Mouse (Mus musculus) lung, adult 10 weeks (tissue): ENCODE measurements around the gene Tsga10ip. TPM values are rescaled to one million over a fixed set of nuclear protein-coding genes. Genes with fewer than 3 reads are reported as not detected.

Experiments
- polyA plus RNA-seq: library from polyadenylated mRNA; stranded (reverse); fragments of 350-450 nt; fragmentation: Illumina TruSeq; extraction: RNeasy Lipid Tissue Mini Kit (QIAGEN cat#74804); gene quantifications from one replicate; pipeline ENCODE4 v1.2.3, GENCODE M21; 2014; ENCODE audit warnings: low read depth, low replicate concordance; ENCODE audit not compliant: insufficient read depth

Tsga10ip gene
- polyA plus RNA-seq: not detected

GRCm38 (mm10) chr19:5402293-5402692 lies at the start of gene Tsga10ip:
Tsga10ip (minus strand) TSS chr19:5402526.

GRCm38 (mm10) chr19:5447515-5448353 lies 45.4 kb upstream of the Tsga10ip start, which contains the start of gene Fosl1:
Fosl1 (plus strand) TSS chr19:5447547.

DNA sequence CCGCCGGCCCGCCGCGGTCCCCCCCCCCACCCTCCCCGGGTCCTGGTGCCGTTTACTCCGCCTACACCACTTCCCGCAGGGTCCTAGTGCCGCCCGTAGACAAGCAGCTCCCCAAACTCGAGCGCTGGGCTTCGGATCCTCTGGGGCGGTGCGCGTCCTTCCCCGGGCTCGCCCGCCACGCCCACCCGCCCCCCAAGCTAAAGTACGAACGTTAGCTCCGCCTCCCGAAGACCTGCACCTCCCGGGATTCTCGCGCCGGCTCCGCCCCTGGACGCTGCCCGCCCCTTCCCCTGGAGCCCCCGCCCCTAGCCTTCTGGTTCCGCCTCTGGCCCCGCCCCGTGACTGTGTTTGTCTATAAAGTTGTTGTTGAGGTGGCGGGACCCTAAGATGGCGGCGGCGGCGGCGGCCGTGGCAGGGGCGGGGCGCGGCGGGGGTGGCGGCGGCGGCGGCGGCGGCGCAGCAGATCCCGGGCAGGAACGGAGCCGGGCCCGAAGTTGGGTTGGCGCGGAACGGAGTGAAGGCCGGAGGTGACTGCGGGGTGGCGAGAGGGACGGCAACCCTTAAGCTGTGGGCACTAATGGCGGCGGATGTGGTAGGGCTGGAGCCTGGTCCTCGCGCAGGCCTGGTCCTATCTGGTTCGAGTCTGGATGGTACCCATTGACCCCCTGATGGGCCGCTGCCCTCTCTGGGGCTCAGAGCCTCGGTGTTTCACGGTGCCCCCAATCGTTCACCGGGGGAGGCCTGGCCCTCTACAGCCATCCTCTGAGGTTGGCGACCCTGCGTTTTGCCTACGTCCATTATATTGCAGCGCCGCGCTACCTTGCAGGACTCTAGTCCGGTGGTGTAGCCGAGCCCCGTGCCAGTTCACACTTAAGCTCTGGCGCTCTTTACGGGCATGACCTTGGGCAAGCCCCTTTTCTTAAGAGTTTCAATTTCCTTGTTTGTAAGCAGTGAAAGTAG lies 22.7 kb upstream of the Tsga10ip start, which contains the start of the genes Drap1 and AI837181:
Gene Drap1 (minus strand): TSS at position 198 of the 960 bp plus-strand sequence.
Gene AI837181 (plus strand): TSS at position 363 of the 960 bp plus-strand sequence.

DNA sequence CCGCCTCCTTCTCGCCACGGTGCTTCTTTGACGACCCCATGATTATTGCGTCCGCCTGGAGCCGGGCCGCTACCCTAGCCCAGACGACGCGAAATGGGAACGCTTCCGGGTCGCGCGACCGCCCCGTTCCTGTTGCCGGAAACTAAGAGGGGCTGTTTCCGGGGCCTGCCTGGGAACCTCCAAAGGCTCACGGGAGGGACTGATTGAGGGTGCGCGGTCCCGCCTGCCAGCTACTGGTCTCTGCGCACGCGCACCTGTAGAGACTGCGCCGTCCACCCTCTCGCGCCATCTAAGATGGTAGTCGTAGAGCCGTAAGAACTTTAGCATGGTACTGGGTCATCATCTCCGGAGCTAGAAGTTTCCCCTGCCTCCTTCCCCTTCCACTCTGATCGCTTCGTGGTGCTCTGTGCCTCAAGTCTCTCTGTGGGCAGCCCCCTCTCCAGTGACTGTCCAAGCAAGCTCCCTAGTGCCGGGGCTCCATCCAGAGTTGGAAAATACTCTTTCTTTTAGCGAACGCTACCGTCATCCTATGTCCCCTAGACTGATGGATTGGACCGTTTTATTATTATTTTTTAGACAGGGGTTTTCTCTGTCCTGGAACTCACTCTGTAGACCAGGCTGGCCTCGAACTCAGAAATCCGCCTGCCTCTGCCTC lies 13.6 kb downstream of the Tsga10ip start, which contains the start of gene Sart1:
Gene Sart1 (minus strand): TSS at position 116 of the 655 bp plus-strand sequence.

DNA sequence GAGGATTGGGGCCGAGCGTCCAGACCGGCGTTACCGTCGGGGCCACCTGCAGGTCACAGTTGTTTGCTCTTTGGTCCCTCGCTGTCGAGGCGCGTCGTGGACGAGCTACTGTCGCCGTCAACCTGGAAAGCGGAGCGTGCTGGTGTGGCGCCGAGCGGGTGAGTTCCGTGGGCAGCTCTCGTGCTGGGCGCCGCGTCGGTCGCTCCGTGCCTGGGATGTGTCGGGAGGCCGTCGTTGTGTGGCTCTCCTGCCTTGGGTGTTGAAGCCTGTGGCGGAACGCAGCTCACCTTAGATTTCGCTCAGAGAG lies 35.3 kb downstream of the Tsga10ip start, which contains the start of gene Banf1:
Gene Banf1 (minus strand): TSS at position 116 of the 307 bp plus-strand sequence.

GRCm38 (mm10) chr19:5366175-5367052 lies 35.9 kb downstream of the Tsga10ip start, which contains the start of gene Eif1ad:
Eif1ad (plus strand) TSS chr19:5366741.

DNA sequence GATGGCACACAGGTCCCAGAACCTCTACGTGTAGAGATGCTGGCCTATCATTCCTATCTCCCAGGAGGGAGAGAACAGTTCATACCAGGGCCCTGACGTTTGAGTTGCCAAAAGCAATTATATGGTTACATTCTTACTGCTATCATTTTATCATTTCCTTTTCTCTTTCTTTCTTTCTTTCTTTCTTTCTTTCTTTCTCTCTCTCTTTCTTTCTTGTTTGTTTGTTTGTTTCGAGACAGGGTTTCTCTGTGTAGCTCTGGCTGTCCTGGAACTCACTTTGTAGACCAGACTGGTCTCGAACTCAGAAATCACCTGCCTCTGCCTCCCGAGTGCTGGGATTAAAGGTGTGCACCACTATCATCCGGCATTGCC lies 52.8 kb downstream of the Tsga10ip start, which contains the start of gene Cst6:
Gene Cst6 (minus strand): TSS at position 73 of the 372 bp plus-strand sequence.

Other genes starting within 250 kb of the Tsga10ip start
- gene Pacs1, start 129.4 kb downstream of the Tsga10ip start, polyA plus RNA-seq: 9.4 TPM
- 93.1 TPM for gene Sf3b2, start 107.1 kb downstream of the Tsga10ip start, polyA plus RNA-seq
- gene Gal3st3, start 104.2 kb downstream of the Tsga10ip start, polyA plus RNA-seq: 0.28 TPM
- not detected for gene Catsper1, start 66.8 kb downstream of the Tsga10ip start, polyA plus RNA-seq
- 2.3 TPM for gene Cst6, start 53.0 kb downstream of the Tsga10ip start, polyA plus RNA-seq
- 13.4 TPM for gene Eif1ad, start 35.8 kb downstream of the Tsga10ip start, polyA plus RNA-seq
- gene Banf1, start 35.4 kb downstream of the Tsga10ip start, polyA plus RNA-seq: 139 TPM
- gene Sart1, start 13.8 kb downstream of the Tsga10ip start, polyA plus RNA-seq: 63.0 TPM
- gene Drap1, start 22.5 kb upstream of the Tsga10ip start, polyA plus RNA-seq: 391 TPM
- gene AI837181, start 22.6 kb upstream of the Tsga10ip start, polyA plus RNA-seq: 34.1 TPM
- 0.17 TPM for gene Fosl1, start 45.0 kb upstream of the Tsga10ip start, polyA plus RNA-seq
- 15.3 TPM for gene Ccdc85b, start 55.4 kb upstream of the Tsga10ip start, polyA plus RNA-seq
- 62.7 TPM for gene Fibp, start 58.1 kb upstream of the Tsga10ip start, polyA plus RNA-seq
- 9.0 TPM for gene Ctsw, start 66.0 kb upstream of the Tsga10ip start, polyA plus RNA-seq
- gene Efemp2, start 71.4 kb upstream of the Tsga10ip start, polyA plus RNA-seq: 41.2 TPM
- 24.5 TPM for gene Mus81, start 85.9 kb upstream of the Tsga10ip start, polyA plus RNA-seq
- gene Cfl1, start 87.9 kb upstream of the Tsga10ip start, polyA plus RNA-seq: 601 TPM
- not detected for gene 1700020D05Rik, start 101.3 kb upstream of the Tsga10ip start, polyA plus RNA-seq
- gene Snx32, start 108.0 kb upstream of the Tsga10ip start, polyA plus RNA-seq: 5.9 TPM
- 0.69 TPM for gene Ovol1, start 158.1 kb upstream of the Tsga10ip start, polyA plus RNA-seq
- 3.3 TPM for gene Ap5b1, start 165.5 kb upstream of the Tsga10ip start, polyA plus RNA-seq
- 45.6 TPM for gene Rnaseh2c, start 199.3 kb upstream of the Tsga10ip start, polyA plus RNA-seq
- 39.0 TPM for gene Kat5, start 207.7 kb upstream of the Tsga10ip start, polyA plus RNA-seq
- 49.7 TPM for gene Rela, start 235.0 kb upstream of the Tsga10ip start, polyA plus RNA-seq